Mouse (Mus musculus) kidney, adult 2 months (tissue): ENCODE measurements at regions not wholly inside any gene's neighbourhood (a gene's known extent, or its start where the extent isn't known, plus 50 kb on each side); places are given as distances from the start of the nearest gene placed in this dataset.

Experiments used
- CTCF ChIP-seq: fragments of 200-500 bp; conservative IDR thresholded peaks from 2 replicates; pipeline ENCODE4 v1.5.1; 2011; ENCODE audit warnings: low read depth, mild to moderate bottlenecking, control low read depth, low read length, moderate library complexity, mixed read lengths; ENCODE audit not compliant: insufficient read depth, insufficient read length
- POLR2A ChIP-seq: fragments of 200-500 bp; IDR thresholded peaks from one replicate; pipeline ENCODE4 v1.6.1; 2011; ENCODE audit warnings: low read depth, low read length, control low read depth

DNA sequence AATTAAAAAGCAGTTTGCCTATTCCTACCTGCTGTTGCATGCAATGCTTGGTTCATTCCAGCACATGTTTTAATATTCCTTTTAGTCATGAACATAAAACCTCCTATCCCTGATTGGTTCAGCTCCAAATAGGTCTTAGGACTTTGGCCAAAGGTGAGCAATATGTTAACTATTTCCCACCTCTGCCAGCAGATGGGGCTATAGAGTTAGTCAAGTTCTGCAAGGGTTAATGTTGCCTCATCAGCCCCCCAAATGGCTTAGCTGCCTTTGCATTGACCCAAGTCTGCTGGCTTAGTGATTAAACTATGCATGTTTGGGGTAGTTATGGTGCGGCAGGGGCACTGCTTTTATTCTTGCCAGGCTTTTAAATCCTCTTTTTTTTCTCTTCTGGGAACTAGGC, 62.1 kb upstream of the Arhgap24 start:
- TF ChIP-seq POLR2A = no peak
- TF ChIP-seq CTCF = peak; percentile 46; the same call in 1 of the 2 replicates
